Mouse (Mus musculus): Measurements from ENCODE around the gene Dock10.

DNA sequence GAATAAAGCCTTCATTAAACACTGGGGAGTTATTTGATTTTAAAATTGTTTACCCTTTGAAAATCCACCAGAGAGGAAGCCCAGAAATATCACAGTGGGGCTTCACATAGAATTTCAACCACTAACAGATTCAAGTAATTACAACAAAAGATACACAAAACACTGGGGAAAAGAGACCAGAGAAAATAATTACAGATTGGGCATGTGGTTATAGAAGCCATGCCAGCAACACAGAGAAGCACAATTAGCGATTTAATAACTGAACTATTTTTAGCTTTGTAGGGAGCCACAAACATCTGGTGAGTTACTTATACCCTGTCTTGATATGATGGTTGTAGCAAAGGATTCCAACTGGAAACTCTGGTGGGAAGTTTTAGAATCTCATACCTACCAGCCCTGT, 104.2 kb downstream of the Dock10 start:
- no peak for TF ChIP-seq POLR2A (IDR thresholded peaks at IDR 0.05; ENCODE audit: low read depth, low read length)
- no peak for TF ChIP-seq CTCF (IDR thresholded peaks at IDR 0.05; ENCODE audit: borderline replicate concordance, insufficient read depth, low read length)

All from embryonic fibroblast, embryonic 13.5 days (primary cell).